Mouse (Mus musculus) kidney, postnatal 0 days (tissue): ENCODE data around the gene Wdcp. TPM values are rescaled to one million over a fixed set of nuclear protein-coding genes. Genes with fewer than 3 reads are reported as not detected.

Source experiments
- ATAC-seq: fragments of 200-750 bp; cut with Nextera tagmentation; replicated peaks from 2 replicates; pipeline ENCODE4 v1.8.0; 2017; ENCODE audit warnings: low read depth, moderate number of reproducible peaks, moderate TSS enrichment, moderate library complexity; ENCODE audit not compliant: low FRiP score
- DNase-seq: peaks from one replicate; pipeline ENCODE4 v3.0.0-alpha.2; 2016; ENCODE audit warnings: low spot score
- H3K27ac ChIP-seq: fragments of 300-500 bp; sonication (generic); 2 replicates; pipeline ENCODE4 v1.5.1; 2014; ENCODE audit warnings: mild to moderate bottlenecking
- H3K27me3 ChIP-seq: fragments of 300-500 bp; sonication (generic); 2 replicates; pipeline ENCODE4 v1.6.1; 2014; ENCODE audit warnings: low read length, mixed read lengths; ENCODE audit not compliant: insufficient read depth
- H3K36me3 ChIP-seq: fragments of 300-500 bp; sonication (generic); 2 replicates; pipeline ENCODE4 v1.6.1; 2014; ENCODE audit warnings: low read length, mixed read lengths; ENCODE audit not compliant: insufficient read depth
- H3K4me1 ChIP-seq: fragments of 300-500 bp; sonication (generic); replicated peaks from 2 replicates; pipeline ENCODE4 v1.6.1; 2014; ENCODE audit warnings: antibody characterized with exemption, low read length, mixed read lengths; ENCODE audit not compliant: insufficient read depth
- H3K4me2 ChIP-seq: fragments of 300-500 bp; sonication (generic); 2 replicates; pipeline ENCODE4 v1.6.1; 2014; ENCODE audit warnings: mild to moderate bottlenecking, low read length, moderate library complexity, mixed read lengths
- H3K4me3 ChIP-seq: fragments of 300-500 bp; sonication (generic); replicated peaks from 2 replicates; pipeline ENCODE4 v1.5.1; 2014; ENCODE audit warnings: low read depth, low read length
- H3K9ac ChIP-seq: fragments of 300-500 bp; sonication (generic); 2 replicates; pipeline ENCODE4 v1.6.1; 2014; ENCODE audit warnings: low read depth, low read length
- H3K9me3 ChIP-seq: fragments of 300-500 bp; sonication (generic); replicated peaks from 2 replicates; pipeline ENCODE4 v1.6.1; 2016; ENCODE audit warnings: low read length, inconsistent platforms, mixed read lengths
- CTCF ChIP-seq: IDR thresholded peaks from 2 replicates; pipeline ENCODE4 v1.5.1; 2016; ENCODE audit warnings: antibody characterized with exemption, low read depth, mild to moderate bottlenecking, moderate library complexity
- whole genome bisulfite sequencing: fragments of 180-500 bp; shearing (Covaris S2); extraction: QIAGEN DNeasy Blood & Tissue Kit; methylation state at CpG from one replicate; pipeline ENCODE4 v1.1.7; 2014; 5-methylcytosine and 5-hydroxymethylcytosine counted together
- polyA plus RNA-seq: library from polyadenylated mRNA; unstranded; fragments of >200 nt; fragmentation: Nextera tagmentation; extraction: Ambion mirVana; gene quantifications from 2 replicates; pipeline ENCODE4 v1.2.1, GENCODE M21; 2015

The Wdcp gene
- polyA plus RNA-seq, 1 experiment from 2014 or later: 15.1 TPM

GRCm38 (mm10) chr12:4816680-4817360 is 26.3 kb upstream of the Wdcp start:
- Histone ChIP-seq H3K4me3 (peak overlapping the region; percentile 86), H3K4me1 (no peaks in the 10 kb centered on the region), H3K27me3 (no peaks in the 10 kb centered on the region), H3K36me3 (peaks cover 10% of the 10 kb centered on the region; the same call in 1 of the 2 replicates), H3K4me2 (peak overlapping the region; percentile 92), H3K9me3 (no peaks in the 10 kb centered on the region), H3K27ac (peak overlapping the region; percentile 90), H3K9ac (peak overlapping the region; percentile 77)
- DNase-seq: no peak
- no peak for ATAC-seq
- 7% methylated on average over 24 of the region's 24 CpGs for WGBS
- TF ChIP-seq CTCF: no peak

GRCm38 (mm10) chr12:4817361-4818101 is 25.6 kb upstream of the Wdcp start, which contains the start of gene Sf3b6:
Gene Sf3b6 (plus strand): TSS chr12:4817544.
- peak; percentile 99 for DNase-seq
- Histone ChIP-seq H3K27ac (peak within 1 kb of the TSS; percentile 90), H3K4me3 (peak within 1 kb of the TSS; percentile 86), H3K4me2 (peak within 1 kb of the TSS; percentile 92), H3K27me3 (no peaks in the 10 kb centered on the region), H3K9me3 (no peaks in the 10 kb centered on the region), H3K9ac (peak within 1 kb of the TSS; percentile 77), H3K36me3 (peaks cover 15% of the 10 kb centered on the region; the same call in 1 of the 2 replicates), H3K4me1 (no peaks in the 10 kb centered on the region)
- peak; percentile 99 for ATAC-seq
- under 1% methylated on average over 49 of the region's 49 CpGs for WGBS
- no peak for TF ChIP-seq CTCF

- Histone ChIP-seq H3K36me3 (peaks cover 33% of the 10 kb centered on the region), H3K4me3 (no peak overlapping the region), H3K9me3 (no peaks in the 10 kb centered on the region), H3K27ac (no peak overlapping the region), H3K4me1 (no peaks in the 10 kb centered on the region), H3K27me3 (no peaks in the 10 kb centered on the region), H3K4me2 (no peak overlapping the region), H3K9ac (no peak overlapping the region)
- 74% methylated on average over 3 of the region's 3 CpGs for WGBS
- ATAC-seq (no peak), DNase-seq (no peak)
- no peak for TF ChIP-seq CTCF
Measured at GRCm38 (mm10) chr12:4827256-4827655, 15.8 kb upstream of the Wdcp start.

- Histone ChIP-seq H3K27me3 (no peaks in the 10 kb centered on the region), H3K36me3 (0 out of 2 replicates have a peak, but pooled peaks cover 2% of the 10 kb centered on the region), H3K4me2 (no peak overlapping the region), H3K27ac (no peak overlapping the region), H3K9ac (no peak overlapping the region), H3K4me3 (no peak overlapping the region), H3K9me3 (no peaks in the 10 kb centered on the region), H3K4me1 (0 out of 2 replicates have a peak, but pooled peaks cover 8% of the 10 kb centered on the region)
- ATAC-seq: no peak
- no peak for DNase-seq
- no peak for TF ChIP-seq CTCF
- WGBS: 15% methylated on average over 4 of the region's 4 CpGs
Measured at GRCm38 (mm10) chr12:4836959-4837358, 6.1 kb upstream of the Wdcp start.

GRCm38 (mm10) chr12:4840010-4840409 is 3.1 kb upstream of the Wdcp start:
- Histone ChIP-seq H3K4me1 (0 out of 2 replicates have a peak, but pooled peaks cover 13% of the 10 kb centered on the region), H3K27me3 (no peaks in the 10 kb centered on the region), H3K9ac (no peak overlapping the region), H3K4me2 (0 out of 2 replicates have a peak overlapping the region, but pooled peaks have one; percentile 96), H3K36me3 (no peaks in the 10 kb centered on the region), H3K9me3 (no peaks in the 10 kb centered on the region), H3K4me3 (no peak overlapping the region), H3K27ac (no peak overlapping the region)
- DNase-seq (no peak), ATAC-seq (no peak)
- 55% methylated on average over 6 of the region's 6 CpGs for WGBS
- no peak for TF ChIP-seq CTCF

- Histone ChIP-seq H3K36me3 (no peaks in the 10 kb centered on the region), H3K9ac (peak overlapping the region; percentile 64), H3K27ac (no peak overlapping the region), H3K4me2 (peak overlapping the region; percentile 96), H3K4me3 (peak overlapping the region; percentile 67), H3K27me3 (no peaks in the 10 kb centered on the region), H3K9me3 (no peaks in the 10 kb centered on the region), H3K4me1 (0 out of 2 replicates have a peak, but pooled peaks cover 13% of the 10 kb centered on the region)
- DNase-seq: no peak
- TF ChIP-seq CTCF: no peak
- no peak for ATAC-seq
- under 1% methylated on average over 11 of the region's 11 CpGs for WGBS
Measured at GRCm38 (mm10) chr12:4840741-4841140, 2.4 kb upstream of the Wdcp start.
